Mouse (Mus musculus): Measurements from ENCODE around the gene Gm20388. TPM values are rescaled to one million over a fixed set of nuclear protein-coding genes. Genes with fewer than 3 reads are reported as not detected.

Gene Gm20388
- polyA plus RNA-seq, 1 experiment from 2014 or later = 2.5 TPM

GRCm38 (mm10) chr8:120449608-120450031, 539.0 kb downstream of the Gm20388 start:
- peaks cover 54% of the 10 kb centered on the region for H3K27me3 ChIP-seq (ENCODE audit: low read depth, poor library complexity, severe bottlenecking)
- H3K4me1 ChIP-seq = peaks cover 80% of the 10 kb centered on the region
- H3K4me3 ChIP-seq = peak overlapping the region; percentile 33
- WGBS = 7% methylated on average over 17 of the region's 17 CpGs
- H3K9me3 ChIP-seq (replicated peaks) = no peaks in the 10 kb centered on the region
- DNase-seq (ENCODE audit: low spot score) = peak; percentile 79
- no peaks in the 10 kb centered on the region for H3K36me3 ChIP-seq
- H3K27ac ChIP-seq = peak overlapping the region; percentile 77

- no peaks in the 10 kb centered on the region for H3K9me3 ChIP-seq (replicated peaks)
- H3K27me3 ChIP-seq (ENCODE audit: low read depth, poor library complexity, severe bottlenecking) = peaks cover 53% of the 10 kb centered on the region
- H3K36me3 ChIP-seq = no peaks in the 10 kb centered on the region
- no peak for DNase-seq (ENCODE audit: low spot score)
- 85% methylated on average over 2 of the region's 2 CpGs for WGBS
- peaks cover 85% of the 10 kb centered on the region for H3K4me1 ChIP-seq
- no peak overlapping the region for H3K4me3 ChIP-seq
- no peak overlapping the region for H3K27ac ChIP-seq
Observed at GRCm38 (mm10) chr8:120452111-120452510, 541.5 kb downstream of the Gm20388 start.

- Histone ChIP-seq H3K27ac (no peak overlapping the region), H3K36me3 (no peaks in the 10 kb centered on the region), H3K9me3 (replicated peaks) (no peaks in the 10 kb centered on the region), H3K4me1 (peaks cover 64% of the 10 kb centered on the region), H3K4me3 (no peak overlapping the region), H3K27me3 (ENCODE audit: low read depth, poor library complexity, severe bottlenecking) (peaks cover 58% of the 10 kb centered on the region)
- WGBS = 77% methylated on average over 6 of the region's 6 CpGs
- DNase-seq (ENCODE audit: low spot score) = no peak
Observed at GRCm38 (mm10) chr8:120454404-120454803, 543.8 kb downstream of the Gm20388 start.

- 80% methylated on average over 6 of the region's 6 CpGs for whole genome bisulfite sequencing
- Histone ChIP-seq H3K27me3 (ENCODE audit: low read depth, poor library complexity, severe bottlenecking) (peaks cover 63% of the 10 kb centered on the region), H3K9me3 (replicated peaks) (no peaks in the 10 kb centered on the region), H3K4me3 (no peak overlapping the region), H3K36me3 (no peaks in the 10 kb centered on the region), H3K4me1 (peaks cover 53% of the 10 kb centered on the region), H3K27ac (peak overlapping the region; percentile 39; the same call in 1 of the 2 replicates)
- DNase-seq (ENCODE audit: low spot score) = no peak
Observed at GRCm38 (mm10) chr8:120460375-120460774, 549.7 kb downstream of the Gm20388 start.

- no peak for DNase-seq (ENCODE audit: low spot score)
- Histone ChIP-seq H3K27me3 (ENCODE audit: low read depth, poor library complexity, severe bottlenecking) (peaks cover 73% of the 10 kb centered on the region), H3K27ac (no peak overlapping the region), H3K4me3 (no peak overlapping the region), H3K9me3 (replicated peaks) (no peaks in the 10 kb centered on the region), H3K4me1 (peaks cover 54% of the 10 kb centered on the region), H3K36me3 (no peaks in the 10 kb centered on the region)
- WGBS = 57% methylated on average over 15 of the region's 15 CpGs
Observed at GRCm38 (mm10) chr8:120462119-120462551, 551.5 kb downstream of the Gm20388 start.

- Histone ChIP-seq H3K4me3 (no peak overlapping the region), H3K27me3 (ENCODE audit: low read depth, poor library complexity, severe bottlenecking) (peaks cover 77% of the 10 kb centered on the region), H3K4me1 (peaks cover 55% of the 10 kb centered on the region), H3K27ac (no peak overlapping the region), H3K9me3 (replicated peaks) (no peaks in the 10 kb centered on the region), H3K36me3 (no peaks in the 10 kb centered on the region)
- no peak for DNase-seq (ENCODE audit: low spot score)
- WGBS = 80% methylated on average over 6 of the region's 6 CpGs
Observed at GRCm38 (mm10) chr8:120462611-120463010, 552.0 kb downstream of the Gm20388 start.

GRCm38 (mm10) chr8:120463918-120464584, 553.4 kb downstream of the Gm20388 start:
- WGBS = 91% methylated on average over 9 of the region's 9 CpGs
- no peak for DNase-seq (ENCODE audit: low spot score)
- no peaks in the 10 kb centered on the region for H3K9me3 ChIP-seq (replicated peaks)
- peaks cover 55% of the 10 kb centered on the region for H3K4me1 ChIP-seq
- no peak overlapping the region for H3K27ac ChIP-seq
- H3K4me3 ChIP-seq = no peak overlapping the region
- H3K36me3 ChIP-seq = no peaks in the 10 kb centered on the region
- H3K27me3 ChIP-seq (ENCODE audit: low read depth, poor library complexity, severe bottlenecking) = peaks cover 77% of the 10 kb centered on the region

- no peak overlapping the region for H3K4me3 ChIP-seq
- H3K4me1 ChIP-seq = peaks cover 52% of the 10 kb centered on the region
- no peak overlapping the region for H3K27ac ChIP-seq
- WGBS = 47% methylated on average over 4 of the region's 4 CpGs
- H3K9me3 ChIP-seq (replicated peaks) = no peaks in the 10 kb centered on the region
- no peak for DNase-seq (ENCODE audit: low spot score)
- no peaks in the 10 kb centered on the region for H3K36me3 ChIP-seq
- H3K27me3 ChIP-seq (ENCODE audit: low read depth, poor library complexity, severe bottlenecking) = peaks cover 74% of the 10 kb centered on the region
Observed at GRCm38 (mm10) chr8:120464585-120464937, 553.9 kb downstream of the Gm20388 start.

GRCm38 (mm10) chr8:120465710-120466109, 555.1 kb downstream of the Gm20388 start:
- Histone ChIP-seq H3K4me3 (no peak overlapping the region), H3K36me3 (no peaks in the 10 kb centered on the region), H3K4me1 (peaks cover 47% of the 10 kb centered on the region), H3K27me3 (ENCODE audit: low read depth, poor library complexity, severe bottlenecking) (peaks cover 71% of the 10 kb centered on the region), H3K27ac (no peak overlapping the region), H3K9me3 (replicated peaks) (no peaks in the 10 kb centered on the region)
- no peak for DNase-seq (ENCODE audit: low spot score)
- 21% methylated on average over 8 of the region's 8 CpGs for WGBS

- DNase-seq (ENCODE audit: low spot score) = no peak
- no peak overlapping the region for H3K4me3 ChIP-seq
- H3K36me3 ChIP-seq = no peaks in the 10 kb centered on the region
- WGBS = 40% methylated on average over 10 of the region's 10 CpGs
- H3K27me3 ChIP-seq (ENCODE audit: low read depth, poor library complexity, severe bottlenecking) = peaks cover 67% of the 10 kb centered on the region
- H3K27ac ChIP-seq = peak overlapping the region; percentile 27; the same call in 1 of the 2 replicates
- no peaks in the 10 kb centered on the region for H3K9me3 ChIP-seq (replicated peaks)
- peaks cover 50% of the 10 kb centered on the region for H3K4me1 ChIP-seq
Observed at GRCm38 (mm10) chr8:120466266-120466665, 555.6 kb downstream of the Gm20388 start.

GRCm38 (mm10) chr8:120467598-120467997, 557.0 kb downstream of the Gm20388 start:
- H3K4me1 ChIP-seq = peaks cover 56% of the 10 kb centered on the region
- no peaks in the 10 kb centered on the region for H3K9me3 ChIP-seq (replicated peaks)
- peaks cover 54% of the 10 kb centered on the region for H3K27me3 ChIP-seq (ENCODE audit: low read depth, poor library complexity, severe bottlenecking)
- no peaks in the 10 kb centered on the region for H3K36me3 ChIP-seq
- no peak for DNase-seq (ENCODE audit: low spot score)
- 87% methylated on average over 7 of the region's 7 CpGs for WGBS
- no peak overlapping the region for H3K27ac ChIP-seq
- no peak overlapping the region for H3K4me3 ChIP-seq

- no peak overlapping the region for H3K4me3 ChIP-seq
- no peaks in the 10 kb centered on the region for H3K9me3 ChIP-seq (replicated peaks)
- 90% methylated on average over 12 of the region's 12 CpGs for WGBS
- H3K4me1 ChIP-seq = peaks cover 72% of the 10 kb centered on the region
- H3K36me3 ChIP-seq = no peaks in the 10 kb centered on the region
- no peak for DNase-seq (ENCODE audit: low spot score)
- H3K27ac ChIP-seq = no peak overlapping the region
- peaks cover 60% of the 10 kb centered on the region for H3K27me3 ChIP-seq (ENCODE audit: low read depth, poor library complexity, severe bottlenecking)
Observed at GRCm38 (mm10) chr8:120470170-120470569, 559.5 kb downstream of the Gm20388 start.

- WGBS = 19% methylated on average over 7 of the region's 7 CpGs
Observed at GRCm38 (mm10) chr8:120471166-120471565, 560.5 kb downstream of the Gm20388 start.

More at GRCm38 (mm10) chr8:120471166-120471565, 560.5 kb downstream of the Gm20388 start:
- DNase-seq (ENCODE audit: low spot score) = peak; percentile 73
- H3K9me3 ChIP-seq (replicated peaks) = no peaks in the 10 kb centered on the region
- H3K4me1 ChIP-seq = peaks cover 72% of the 10 kb centered on the region
- no peaks in the 10 kb centered on the region for H3K36me3 ChIP-seq
- peak overlapping the region; percentile 50 for H3K27ac ChIP-seq
- H3K4me3 ChIP-seq = no peak overlapping the region
- peaks cover 58% of the 10 kb centered on the region for H3K27me3 ChIP-seq (ENCODE audit: low read depth, poor library complexity, severe bottlenecking)
